Mouse (Mus musculus) bone marrow macrophage, adult 2 months (primary cell): ENCODE results near the gene Kif3a.

Experiments
- CTCF ChIP-seq: IDR thresholded peaks from 2 replicates; pipeline ENCODE4 v1.5.1; 2012; ENCODE audit warnings: low read depth, mild to moderate bottlenecking, low read length, moderate library complexity
- POLR2A ChIP-seq: IDR thresholded peaks from 2 replicates; pipeline ENCODE4 v1.6.1; 2012; ENCODE audit warnings: mild to moderate bottlenecking, low read depth, low read length, borderline replicate concordance

DNA sequence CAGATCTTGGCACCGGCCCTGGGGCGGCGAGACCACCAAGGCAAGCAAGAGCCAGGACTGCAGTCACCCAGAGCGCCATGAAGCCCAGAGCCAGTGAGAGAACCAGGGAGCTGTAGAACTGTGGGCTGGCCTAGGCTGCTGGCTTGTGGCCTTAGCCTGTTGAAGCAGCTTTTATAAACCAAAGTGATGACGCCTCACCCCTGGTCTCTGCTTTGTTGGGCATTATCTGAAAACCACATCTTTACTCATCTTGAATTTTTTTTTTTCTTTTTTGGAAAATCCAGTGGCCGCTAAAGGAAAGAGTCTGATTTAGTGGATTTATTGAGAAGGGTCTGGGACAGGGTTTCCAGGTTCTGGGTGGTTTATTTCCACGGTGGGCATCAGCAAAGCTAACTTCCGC lies 67.4 kb downstream of the Kif3a start, which contains the start of gene Il13:
- TF ChIP-seq POLR2A, result no peak
- TF ChIP-seq CTCF, result no peak
